In the genomic region with DNA sequence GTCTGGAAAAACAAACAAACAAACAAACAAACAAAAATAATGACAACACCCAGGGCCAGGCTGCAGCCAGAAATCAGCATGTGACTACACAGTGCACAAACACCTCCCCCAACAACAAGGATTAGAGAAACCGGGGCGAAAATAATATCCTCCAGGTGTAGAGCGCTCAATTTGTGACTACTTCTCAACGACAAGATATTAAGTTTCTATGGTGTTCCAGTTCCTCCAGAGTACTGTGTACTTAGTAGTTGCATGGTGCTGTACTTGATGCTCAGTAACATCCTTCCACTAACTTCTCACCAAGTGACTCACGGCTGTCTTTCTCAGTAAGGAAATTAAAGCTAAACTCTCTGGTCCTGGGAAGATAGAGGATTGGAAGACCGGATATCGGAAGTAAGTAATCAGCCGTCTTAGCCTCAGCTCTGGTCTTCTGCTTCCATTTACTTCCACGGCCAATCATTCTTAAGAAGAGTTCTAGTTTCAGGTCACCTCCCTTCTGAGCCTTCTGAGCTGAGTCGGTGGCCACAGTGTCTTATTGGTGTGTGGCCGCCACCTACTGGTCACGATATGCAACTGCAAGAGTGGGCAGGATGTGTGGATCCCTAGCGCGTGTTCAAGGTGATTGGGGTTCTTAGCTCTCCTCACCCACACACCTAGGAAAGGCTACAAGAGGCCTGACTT, we compare ENCODE assay signal across 8 mouse cellular contexts. TPM values are rescaled to one million over a fixed set of nuclear protein-coding genes. Genes with fewer than 3 reads are reported as not detected.
A peak's percentile ranks its signal among the peaks of the same experiment; 100 is the strongest.
DNase-seq lines count a peak whose midpoint lies in the region; ATAC-seq lines count a peak whose summit lies in the region.

No protein-coding gene starts in this region.

- H3K4me2 ChIP-seq in hindbrain, embryonic 15.5 days: no peak overlapping the region

- no peak overlapping the region for H3K4me3 ChIP-seq in hindbrain, embryonic 15.5 days

- no peak overlapping the region for H3K27ac ChIP-seq in hindbrain, embryonic 15.5 days (replicated peaks)

- H3K27me3 ChIP-seq in hindbrain, embryonic 15.5 days: 0 out of 2 replicates have a peak, but pooled peaks cover 4% of the 10 kb centered on the region

- H3K9me3 ChIP-seq in hindbrain, embryonic 15.5 days: no peaks in the 10 kb centered on the region

- 36% methylated on average over 14 of the region's 14 CpGs for WGBS in hindbrain, embryonic 15.5 days

- H3K4me1 ChIP-seq in hindbrain, embryonic 15.5 days (replicated peaks): no peaks in the 10 kb centered on the region

- peak; percentile 90 for ATAC-seq in hindbrain, embryonic 15.5 days (ENCODE audit: low FRiP score, low read depth)

- H3K36me3 ChIP-seq in hindbrain, embryonic 15.5 days: no peaks in the 10 kb centered on the region

- no peak overlapping the region for H3K9ac ChIP-seq in hindbrain, embryonic 15.5 days

- DNase-seq in T-cell, adult 2 months (ENCODE audit: low spot score): peak; percentile 74
- DNase-seq in cerebellum, postnatal 36 days: peak; percentile 77 to 79
- DNase-seq in frontal cortex, postnatal 36 days (ENCODE audit: low spot score in 2 of 2): peak; percentile 77 to 89
- DNase-seq in left cerebral cortex, adult 11 months (ENCODE audit: low spot score): peak; percentile 81
- DNase-seq in lung, postnatal 36 days: peak; percentile 90
- peak; percentile 85 for DNase-seq in retina, postnatal 1 day
- DNase-seq in thymus, postnatal 4 days: peak; percentile 86

RNA-seq across cellular contexts. Expression of a gene that starts 19.9 kb away (rescaled TPM):
- 2.9 TPM in 2 replicates for polyA plus RNA-seq in hindbrain, embryonic 15.5 days (2015; fragmentation: Nextera tagmentation; extraction: Ambion mirVana)
